Mouse (Mus musculus) neural tube, embryonic 11.5 days (tissue): ENCODE measurements around the gene Cdc6. TPM values are rescaled to one million over a fixed set of nuclear protein-coding genes. Genes with fewer than 3 reads are reported as not detected.

ENCODE experiments used
- ATAC-seq: fragments of 200-750 bp; cut with Nextera tagmentation; 2 replicates; pipeline ENCODE4 v1.8.0; 2017; ENCODE audit warnings: moderate number of reproducible peaks, mild to moderate bottlenecking, moderate TSS enrichment, moderate library complexity; ENCODE audit not compliant: insufficient read depth, low FRiP score, low TSS enrichment
- DNase-seq: peaks from one replicate; pipeline ENCODE4 v3.0.0-alpha.2; 2015; ENCODE audit warnings: low spot score
- H3K27ac ChIP-seq: fragments of 300-500 bp; sonication (generic); 2 replicates; pipeline ENCODE4 v1.5.1; 2014; ENCODE audit warnings: low read depth, mild to moderate bottlenecking, low read length
- H3K27me3 ChIP-seq: fragments of 300-500 bp; sonication (generic); 2 replicates; pipeline ENCODE4 v1.6.1; 2014; ENCODE audit warnings: mild to moderate bottlenecking, low read length, mixed read lengths; ENCODE audit not compliant: control insufficient read depth, insufficient read depth
- H3K36me3 ChIP-seq: fragments of 300-500 bp; sonication (generic); 2 replicates; pipeline ENCODE4 v1.6.1; 2014; ENCODE audit warnings: mild to moderate bottlenecking, low read length, moderate library complexity, mixed read lengths; ENCODE audit not compliant: control insufficient read depth, insufficient read depth
- H3K4me1 ChIP-seq: fragments of 300-500 bp; sonication (generic); 2 replicates; pipeline ENCODE4 v1.6.1; 2014; ENCODE audit warnings: low read length, mixed read lengths; ENCODE audit not compliant: control insufficient read depth, insufficient read depth
- H3K4me2 ChIP-seq: fragments of 300-500 bp; sonication (generic); 2 replicates; pipeline ENCODE4 v1.6.1; 2014; ENCODE audit warnings: low read depth, mild to moderate bottlenecking, moderate library complexity
- H3K4me3 ChIP-seq: fragments of 300-500 bp; sonication (generic); 2 replicates; pipeline ENCODE4 v1.5.1; 2014; ENCODE audit warnings: low read depth, low read length
- H3K9ac ChIP-seq: fragments of 300-500 bp; sonication (generic); 2 replicates; pipeline ENCODE4 v1.6.1; 2014; ENCODE audit warnings: mild to moderate bottlenecking, low read length
- H3K9me3 ChIP-seq: fragments of 300-500 bp; sonication (generic); 2 replicates; pipeline ENCODE4 v1.6.1; 2016; ENCODE audit warnings: low read length; ENCODE audit not compliant: control insufficient read depth
- WGBS: fragments of 180-500 bp; shearing (Covaris S2); extraction: QIAGEN DNeasy Blood & Tissue Kit; methylation state at CpG from one replicate; pipeline ENCODE4 v1.1.7; 2014; 5-methylcytosine and 5-hydroxymethylcytosine counted together
- polyA plus RNA-seq: library from polyadenylated mRNA; unstranded; fragments of >200 nt; fragmentation: Nextera tagmentation; extraction: Ambion mirVana; gene quantifications from 2 replicates; pipeline ENCODE4 v1.2.1, GENCODE M21; 2014

Cdc6 gene
- polyA plus RNA-seq, 1 experiment from 2014 or later = 44.4 TPM

DNA sequence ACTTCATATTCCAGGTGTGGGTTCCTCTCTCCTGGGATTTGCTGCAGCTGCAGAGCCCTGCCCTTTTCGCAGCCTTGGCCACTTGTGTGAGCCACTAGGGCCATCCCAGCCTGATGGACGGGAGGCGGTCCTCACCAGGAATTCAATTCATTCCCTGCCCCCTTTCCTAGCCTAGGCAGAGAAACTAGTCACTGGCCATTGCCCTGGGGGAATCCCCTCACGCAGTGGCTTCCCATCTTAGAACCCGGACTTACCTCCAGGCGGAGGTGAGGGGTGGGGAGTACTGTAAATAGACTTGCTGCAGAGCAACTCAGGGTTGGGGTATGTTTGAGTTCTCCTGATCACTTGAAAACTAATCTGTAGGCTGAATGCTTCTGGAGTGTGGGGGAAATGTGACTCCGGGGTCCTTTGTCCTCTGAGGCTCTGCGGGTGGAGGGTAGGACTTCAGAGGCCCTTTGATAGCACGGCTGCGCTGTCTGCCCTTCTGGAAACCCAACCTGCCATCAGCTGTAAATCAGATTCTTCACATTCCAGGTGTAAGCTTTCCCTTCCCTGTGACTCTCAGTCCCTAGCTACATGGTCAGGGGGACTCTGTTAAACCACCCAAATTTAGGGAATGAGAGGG, 4.9 kb upstream of the Cdc6 start:
- Histone ChIP-seq H3K4me2 (no peak overlapping the region), H3K4me1 (peaks cover 10% of the 10 kb centered on the region), H3K27me3 (no peaks in the 10 kb centered on the region), H3K9me3 (no peaks in the 10 kb centered on the region), H3K27ac (no peak overlapping the region), H3K36me3 (peaks cover 11% of the 10 kb centered on the region), H3K9ac (peak overlapping the region; percentile 5; the same call in 1 of the 2 replicates), H3K4me3 (no peak overlapping the region)
- ATAC-seq = no peak
- DNase-seq = peak; percentile 34
- WGBS = 4% methylated on average over 10 of the region's 10 CpGs

GRCm38 (mm10) chr11:98904577-98904976, 3.0 kb upstream of the Cdc6 start:
- DNase-seq (no peak), ATAC-seq (no peak)
- no peak overlapping the region for H3K4me2 ChIP-seq
- H3K36me3 ChIP-seq = peaks cover 6% of the 10 kb centered on the region
- no peak overlapping the region for H3K4me3 ChIP-seq
- H3K9ac ChIP-seq = no peak overlapping the region
- no peaks in the 10 kb centered on the region for H3K9me3 ChIP-seq
- WGBS = 79% methylated on average over 2 of the region's 2 CpGs
- no peak overlapping the region for H3K27ac ChIP-seq
- peaks cover 13% of the 10 kb centered on the region for H3K4me1 ChIP-seq
- no peaks in the 10 kb centered on the region for H3K27me3 ChIP-seq

DNA sequence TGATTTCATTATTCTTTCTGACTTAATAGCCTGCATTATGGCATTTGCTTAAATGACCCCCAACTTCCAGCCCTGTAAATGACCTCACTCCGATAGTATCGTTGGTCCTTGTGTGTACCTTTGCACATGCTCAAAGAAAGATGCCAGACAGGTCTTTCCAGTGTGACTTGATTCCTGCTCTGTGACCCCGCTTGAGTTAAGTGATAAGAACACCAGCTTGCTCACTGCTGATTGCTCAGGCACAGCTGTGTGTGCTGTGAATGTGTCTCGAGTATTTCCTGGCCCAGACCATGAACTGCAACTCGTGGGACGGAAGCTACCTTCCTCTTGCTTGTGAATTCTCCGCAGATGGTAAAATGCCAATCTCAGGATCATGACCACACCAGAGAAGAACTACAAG, 2.6 kb upstream of the Cdc6 start:
- Histone ChIP-seq H3K4me2 (no peak overlapping the region), H3K27ac (no peak overlapping the region), H3K36me3 (0 out of 2 replicates have a peak, but pooled peaks cover 4% of the 10 kb centered on the region), H3K9me3 (no peaks in the 10 kb centered on the region), H3K4me1 (peaks cover 13% of the 10 kb centered on the region), H3K27me3 (no peaks in the 10 kb centered on the region), H3K9ac (no peak overlapping the region), H3K4me3 (no peak overlapping the region)
- DNase-seq = no peak
- ATAC-seq = no peak
- WGBS = 86% methylated on average over 7 of the region's 7 CpGs

GRCm38 (mm10) chr11:98905583-98905982, 2.0 kb upstream of the Cdc6 start:
- no peak for ATAC-seq
- Histone ChIP-seq H3K27ac (no peak overlapping the region), H3K4me3 (no peak overlapping the region), H3K27me3 (no peaks in the 10 kb centered on the region), H3K4me2 (no peak overlapping the region), H3K36me3 (0 out of 2 replicates have a peak, but pooled peaks cover 4% of the 10 kb centered on the region), H3K9me3 (no peaks in the 10 kb centered on the region), H3K9ac (no peak overlapping the region), H3K4me1 (peaks cover 13% of the 10 kb centered on the region)
- 90% methylated on average over 4 of the region's 4 CpGs for WGBS
- DNase-seq = no peak

- H3K27me3 ChIP-seq = no peaks in the 10 kb centered on the region
- ATAC-seq = no peak
- 65% methylated on average over 5 of the region's 5 CpGs for WGBS
- H3K36me3 ChIP-seq = peaks cover 3% of the 10 kb centered on the region; the same call in 1 of the 2 replicates
- no peaks in the 10 kb centered on the region for H3K9me3 ChIP-seq
- H3K4me2 ChIP-seq = peak overlapping the region; percentile 39
- no peak for DNase-seq
- H3K27ac ChIP-seq = no peak overlapping the region
- H3K4me3 ChIP-seq = no peak overlapping the region; the same call in 1 of the 2 replicates
- no peak overlapping the region for H3K9ac ChIP-seq
- peaks cover 13% of the 10 kb centered on the region for H3K4me1 ChIP-seq
Measured at GRCm38 (mm10) chr11:98907063-98907436, 551 bp upstream of the Cdc6 start.

DNA sequence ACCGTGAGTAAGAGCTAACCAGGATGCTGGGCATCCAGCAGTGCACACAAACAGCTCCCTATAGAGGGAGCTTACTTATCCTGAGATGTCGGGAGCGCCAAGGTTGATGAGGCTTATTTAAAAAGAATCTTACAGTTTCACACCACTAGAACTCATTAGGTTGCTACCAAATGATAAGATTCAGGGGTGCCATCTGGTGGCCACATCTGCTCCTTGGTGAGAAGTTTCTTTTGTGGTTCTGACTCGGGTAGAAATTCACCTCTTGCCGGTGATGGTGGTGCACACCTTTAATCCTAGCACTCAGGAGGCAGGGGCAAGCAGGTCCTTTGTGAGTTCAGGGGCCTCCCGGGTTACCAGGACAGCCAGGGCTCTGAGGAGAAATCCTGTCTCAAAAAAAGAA, 2.1 kb downstream of the Cdc6 start:
- Histone ChIP-seq H3K4me2 (peak overlapping the region; percentile 19), H3K9ac (no peak overlapping the region), H3K4me3 (no peak overlapping the region), H3K4me1 (peaks cover 3% of the 10 kb centered on the region; the same call in 1 of the 2 replicates), H3K9me3 (no peaks in the 10 kb centered on the region), H3K36me3 (peaks cover 4% of the 10 kb centered on the region; the same call in 1 of the 2 replicates), H3K27me3 (no peaks in the 10 kb centered on the region), H3K27ac (no peak overlapping the region)
- whole genome bisulfite sequencing = 61% methylated on average over 6 of the region's 6 CpGs
- no peak for ATAC-seq
- peak; percentile 64 for DNase-seq

- ATAC-seq = no peak
- DNase-seq = no peak
- H3K9me3 ChIP-seq = no peaks in the 10 kb centered on the region
- H3K27ac ChIP-seq = no peak overlapping the region
- no peak overlapping the region for H3K4me3 ChIP-seq
- H3K36me3 ChIP-seq = peaks cover 4% of the 10 kb centered on the region; the same call in 1 of the 2 replicates
- no peaks in the 10 kb centered on the region for H3K27me3 ChIP-seq
- H3K4me2 ChIP-seq = no peak overlapping the region
- 96% methylated on average over 11 of the region's 11 CpGs for WGBS
- peaks cover 3% of the 10 kb centered on the region; the same call in 1 of the 2 replicates for H3K4me1 ChIP-seq
- H3K9ac ChIP-seq = no peak overlapping the region
Measured at GRCm38 (mm10) chr11:98910415-98910814, 2.8 kb downstream of the Cdc6 start.

- Histone ChIP-seq H3K9ac (no peak overlapping the region), H3K4me2 (no peak overlapping the region), H3K4me3 (no peak overlapping the region), H3K9me3 (no peaks in the 10 kb centered on the region), H3K36me3 (peaks cover 4% of the 10 kb centered on the region; the same call in 1 of the 2 replicates), H3K27me3 (no peaks in the 10 kb centered on the region), H3K4me1 (peaks cover 3% of the 10 kb centered on the region; the same call in 1 of the 2 replicates), H3K27ac (no peak overlapping the region)
- DNase-seq (no peak), ATAC-seq (no peak)
- WGBS = 87% methylated on average over 5 of the region's 5 CpGs
Measured at GRCm38 (mm10) chr11:98911498-98911897, 3.9 kb downstream of the Cdc6 start.

DNA sequence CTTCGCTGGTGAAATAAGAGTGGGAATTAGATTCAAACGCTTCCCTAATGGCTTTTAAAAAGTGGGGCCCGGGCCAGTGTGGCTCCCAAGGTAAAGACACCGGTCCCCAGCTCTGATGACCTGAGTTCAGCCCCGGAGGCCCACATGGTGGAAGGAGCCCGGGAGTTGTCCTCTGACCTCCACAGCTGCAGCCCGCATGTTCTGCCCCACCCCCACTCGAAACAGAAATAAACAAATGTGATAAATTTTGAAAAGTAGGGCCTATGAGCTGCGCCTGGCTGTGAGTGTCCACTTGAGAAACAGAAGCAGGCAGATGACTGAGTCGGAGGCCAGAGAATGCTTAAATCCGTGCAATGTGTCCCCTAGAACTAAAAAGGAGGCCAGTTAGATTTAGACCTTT, 6.6 kb downstream of the Cdc6 start:
- no peak overlapping the region for H3K27ac ChIP-seq
- peaks cover 5% of the 10 kb centered on the region; the same call in 1 of the 2 replicates for H3K4me1 ChIP-seq
- H3K27me3 ChIP-seq = no peaks in the 10 kb centered on the region
- peaks cover 6% of the 10 kb centered on the region; the same call in 1 of the 2 replicates for H3K36me3 ChIP-seq
- no peaks in the 10 kb centered on the region for H3K9me3 ChIP-seq
- ATAC-seq = no peak
- no peak for DNase-seq
- no peak overlapping the region for H3K4me3 ChIP-seq
- no peak overlapping the region for H3K9ac ChIP-seq
- H3K4me2 ChIP-seq = no peak overlapping the region
- 76% methylated on average over 11 of the region's 11 CpGs for WGBS
